Mouse (Mus musculus) ES-Bruce4 (cell line): Measurements from ENCODE around the gene Dnajb4.

ENCODE experiments used
- CTCF ChIP-seq: IDR thresholded peaks from one replicate; pipeline ENCODE4 v1.8.1; 2011; ENCODE audit warnings: low read depth, low read length
- EP300 ChIP-seq: IDR thresholded peaks from 2 replicates; pipeline ENCODE4 v1.6.1; 2011; ENCODE audit warnings: low read depth, low read length; ENCODE audit not compliant: insufficient read depth
- POLR2A ChIP-seq: IDR thresholded peaks from one replicate; pipeline ENCODE4 v1.8.1; 2011; ENCODE audit warnings: low read length; ENCODE audit not compliant: insufficient read depth

GRCm38 (mm10) chr3:152189306-152189705 lies 20.8 kb downstream of the Dnajb4 start:
- no peak for TF ChIP-seq POLR2A
- no peak for TF ChIP-seq CTCF
- no peak for TF ChIP-seq EP300
